Mouse (Mus musculus) liver, adult 2 months (tissue): ENCODE data around the gene Rpl11.

Experiments used
- CTCF ChIP-seq: fragments of 200-500 bp; IDR thresholded peaks from 2 replicates; pipeline ENCODE4 v1.5.1; 2011; ENCODE audit warnings: low read depth, low read length, control low read depth
- POLR2A ChIP-seq: fragments of 200-500 bp; IDR thresholded peaks from 2 replicates; pipeline ENCODE4 v1.6.1; 2011; ENCODE audit warnings: low read length, control low read depth; ENCODE audit not compliant: insufficient read depth; ENCODE audit errors: extremely low read depth

GRCm38 (mm10) chr4:136004107-136004675 is 49.0 kb downstream of the Rpl11 start:
- TF ChIP-seq POLR2A, result no peak
- no peak for TF ChIP-seq CTCF
